Mouse (Mus musculus): ENCODE measurements around the gene Trdmt1. TPM values are rescaled to one million over a fixed set of nuclear protein-coding genes. Genes with fewer than 3 reads are reported as not detected.
"Not testable (repeated sequence)": the region's sequence is repeated elsewhere in the genome, so short reads cannot be mapped to it uniquely, and the experiment has no call there.

Trdmt1 gene
- total RNA-seq (2014; rRNA removed; ENCODE audit: low replicate concordance) (5.7 and 19.0 TPM in 2 replicates), polyA plus RNA-seq (2015; fragmentation: Nextera tagmentation; extraction: Ambion mirVana) (9.3 and 10.3 TPM in 2 replicates)

- WGBS: under 1% methylated on average over 36 of the region's 39 CpGs
Measured at GRCm38 (mm10) chr2:13544193-13544824, at the start of gene Trdmt1. Gene Trdmt1 (minus strand): TSS chr2:13544668.

GRCm38 (mm10) chr2:13593328-13593727 lies 48.9 kb upstream of the Trdmt1 start:
- TF ChIP-seq CTCF (IDR thresholded peaks at IDR 0.05; ENCODE audit: low read depth) (no peak), EP300 (IDR thresholded peaks at IDR 0.05; ENCODE audit: low read depth) (no peak)

More at GRCm38 (mm10) chr2:13544193-13544824, at the start of gene Trdmt1:
- no peaks in the 10 kb centered on the region for H3K4me1 ChIP-seq (ENCODE audit: control insufficient read depth, insufficient read depth)
- H3K36me3 ChIP-seq (replicated peaks; ENCODE audit: control insufficient read depth, insufficient read depth, low read length): no peaks in the 10 kb centered on the region
- peak; percentile 92 for DNase-seq (ENCODE audit: low spot score)
- peak; percentile 98 for ATAC-seq (ENCODE audit: insufficient read depth, low read depth)
- H3K27ac ChIP-seq (ENCODE audit: low read depth): peak within 1 kb of the TSS; percentile 92
- TF ChIP-seq EP300 (IDR thresholded peaks at IDR 0.05; ENCODE audit: low read depth) (no peak), CTCF (IDR thresholded peaks at IDR 0.05; ENCODE audit: low read depth) (no peak)
- peak within 1 kb of the TSS; percentile 71 for H3K4me2 ChIP-seq (ENCODE audit: low read depth, low read length)
- peak within 1 kb of the TSS; percentile 77 for H3K9ac ChIP-seq (replicated peaks; ENCODE audit: low read depth, low read length)
- no peaks in the 10 kb centered on the region for H3K27me3 ChIP-seq (ENCODE audit: control insufficient read depth, insufficient read depth, low read length)
- H3K9me3 ChIP-seq (replicated peaks; ENCODE audit: control insufficient read depth, low read length): no peaks in the 10 kb centered on the region
- H3K4me3 ChIP-seq (ENCODE audit: low read depth, low read length): peak within 1 kb of the TSS; percentile 74

GRCm38 (mm10) chr2:13583746-13584145 lies 39.3 kb upstream of the Trdmt1 start:
- not testable (repeated sequence) for H3K9ac ChIP-seq (replicated peaks; ENCODE audit: low read depth, low read length); H3K27ac ChIP-seq (ENCODE audit: low read depth); DNase-seq (ENCODE audit: low spot score); H3K9me3 ChIP-seq (replicated peaks; ENCODE audit: control insufficient read depth, low read length); H3K4me2 ChIP-seq (ENCODE audit: low read depth, low read length); ATAC-seq (ENCODE audit: insufficient read depth, low read depth); H3K4me3 ChIP-seq (ENCODE audit: low read depth, low read length); H3K27me3 ChIP-seq (ENCODE audit: control insufficient read depth, insufficient read depth, low read length); H3K4me1 ChIP-seq (ENCODE audit: control insufficient read depth, insufficient read depth)
- H3K36me3 ChIP-seq (replicated peaks; ENCODE audit: control insufficient read depth, insufficient read depth, low read length): peaks cover 42% of the 10 kb centered on the region

More at GRCm38 (mm10) chr2:13593328-13593727, 48.9 kb upstream of the Trdmt1 start:
- 61% methylated on average over 4 of the region's 4 CpGs for WGBS
- Histone ChIP-seq H3K4me2 (ENCODE audit: low read depth, low read length) (no peak overlapping the region), H3K9me3 (replicated peaks; ENCODE audit: control insufficient read depth, low read length) (no peaks in the 10 kb centered on the region), H3K4me3 (ENCODE audit: low read depth, low read length) (no peak overlapping the region), H3K27ac (ENCODE audit: low read depth) (no peak overlapping the region), H3K36me3 (replicated peaks; ENCODE audit: control insufficient read depth, insufficient read depth, low read length) (no peaks in the 10 kb centered on the region), H3K9ac (replicated peaks; ENCODE audit: low read depth, low read length) (no peak overlapping the region), H3K4me1 (ENCODE audit: control insufficient read depth, insufficient read depth) (no peaks in the 10 kb centered on the region), H3K27me3 (ENCODE audit: control insufficient read depth, insufficient read depth, low read length) (no peaks in the 10 kb centered on the region)
- ATAC-seq (ENCODE audit: insufficient read depth, low read depth) (no peak), DNase-seq (ENCODE audit: low spot score) (no peak)

- ATAC-seq (ENCODE audit: insufficient read depth, low read depth) (no peak), DNase-seq (ENCODE audit: low spot score) (no peak)
- Histone ChIP-seq H3K9me3 (replicated peaks; ENCODE audit: control insufficient read depth, low read length) (no peaks in the 10 kb centered on the region), H3K4me3 (ENCODE audit: low read depth, low read length) (no peak overlapping the region), H3K36me3 (replicated peaks; ENCODE audit: control insufficient read depth, insufficient read depth, low read length) (peaks cover 54% of the 10 kb centered on the region), H3K27me3 (ENCODE audit: control insufficient read depth, insufficient read depth, low read length) (no peaks in the 10 kb centered on the region), H3K4me1 (ENCODE audit: control insufficient read depth, insufficient read depth) (no peaks in the 10 kb centered on the region), H3K9ac (replicated peaks; ENCODE audit: low read depth, low read length) (no peak overlapping the region), H3K4me2 (ENCODE audit: low read depth, low read length) (no peak overlapping the region), H3K27ac (ENCODE audit: low read depth) (no peak overlapping the region)
- WGBS: 75% methylated on average over 3 of the region's 3 CpGs
- TF ChIP-seq EP300 (IDR thresholded peaks at IDR 0.05; ENCODE audit: low read depth) (no peak), CTCF (IDR thresholded peaks at IDR 0.05; ENCODE audit: low read depth) (no peak)
Measured at GRCm38 (mm10) chr2:13582184-13582583, 37.7 kb upstream of the Trdmt1 start.

- ATAC-seq (ENCODE audit: insufficient read depth, low read depth): no peak
- Histone ChIP-seq H3K36me3 (replicated peaks; ENCODE audit: control insufficient read depth, insufficient read depth, low read length) (peaks cover 62% of the 10 kb centered on the region), H3K9me3 (replicated peaks; ENCODE audit: control insufficient read depth, low read length) (no peaks in the 10 kb centered on the region), H3K4me1 (ENCODE audit: control insufficient read depth, insufficient read depth) (peaks cover 4% of the 10 kb centered on the region; the same call in 1 of the 2 replicates), H3K27me3 (ENCODE audit: control insufficient read depth, insufficient read depth, low read length) (no peaks in the 10 kb centered on the region), H3K27ac (ENCODE audit: low read depth) (no peak overlapping the region), H3K9ac (replicated peaks; ENCODE audit: low read depth, low read length) (no peak overlapping the region), H3K4me2 (ENCODE audit: low read depth, low read length) (peak overlapping the region; percentile 48; the same call in 1 of the 2 replicates), H3K4me3 (ENCODE audit: low read depth, low read length) (peak overlapping the region; percentile 4; the same call in 1 of the 2 replicates)
- DNase-seq (ENCODE audit: low spot score): no peak
- WGBS: 49% methylated on average over 11 of the region's 11 CpGs
- no peak for TF ChIP-seq EP300 (IDR thresholded peaks at IDR 0.05; ENCODE audit: low read depth)
- TF ChIP-seq CTCF (IDR thresholded peaks at IDR 0.05; ENCODE audit: low read depth): peak; percentile 46
Measured at GRCm38 (mm10) chr2:13579991-13580390, 35.5 kb upstream of the Trdmt1 start.
